ENCODE assay signal across 20 mouse cellular contexts in the genomic region with DNA sequence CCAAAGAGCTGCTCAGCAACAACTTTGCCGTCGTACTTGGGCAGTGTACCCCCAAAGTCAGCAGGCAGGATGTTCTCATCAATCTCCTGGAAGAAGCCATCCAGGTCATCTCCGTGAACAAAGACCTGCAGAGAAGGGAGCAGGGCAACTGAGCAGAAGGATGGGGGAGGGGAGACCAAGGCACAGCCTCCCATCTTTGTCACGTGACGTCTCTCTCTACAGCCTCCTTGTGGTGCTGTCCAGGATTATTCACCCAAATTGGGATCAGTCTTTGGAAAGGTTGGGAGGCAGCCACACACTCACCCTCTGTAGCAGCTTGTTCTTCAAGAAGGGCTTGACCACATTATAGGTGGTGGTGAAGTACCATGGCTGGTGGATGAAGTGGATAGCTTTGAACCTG. TPM values are rescaled to one million over a fixed set of nuclear protein-coding genes. Genes with fewer than 3 reads are reported as not detected.
"Had no signal": no experiment of that assay in that cellular context is flagged by ENCODE, and none has a peak within 500 bp of the region (broad histone marks: within the 10 kb centered on the region; RNA-seq: fewer than 3 reads in every experiment).

No protein-coding gene starts in this region.

- H3K27ac ChIP-seq: layer of hippocampus, adult 2 months; limb, embryonic 13.5 days; liver, embryonic 14.5 days; neural tube, embryonic 12.5 days; stomach, embryonic 15.5 days had no signal

- H3K9me3 ChIP-seq: limb, embryonic 13.5 days; neural tube, embryonic 12.5 days; stomach, embryonic 15.5 days had no signal

- DNase-seq: kidney, adult 2 months; kidney, postnatal 25 days; left cerebral cortex, postnatal 4 days; lung, adult 18-20 months; lung, postnatal 36 days; midbrain, embryonic 14.5 days; right cerebral cortex, postnatal 14 days; thymus, adult 2 months; thymus, postnatal 36 days had no signal

- H3K9ac ChIP-seq: limb, embryonic 13.5 days; liver, embryonic 14.5 days; neural tube, embryonic 12.5 days; stomach, embryonic 15.5 days had no signal

- H3K36me3 ChIP-seq: limb, embryonic 13.5 days; neural tube, embryonic 12.5 days; stomach, embryonic 15.5 days had no signal

- ATAC-seq: lung, postnatal 0 days had no signal

- H3K4me1 ChIP-seq: neural tube, embryonic 12.5 days; stomach, embryonic 15.5 days had no signal

- H3K4me3 ChIP-seq: layer of hippocampus, adult 2 months; limb, embryonic 13.5 days; neural tube, embryonic 12.5 days; stomach, embryonic 15.5 days had no signal

- H3K27me3 ChIP-seq: limb, embryonic 13.5 days; neural tube, embryonic 12.5 days; stomach, embryonic 15.5 days had no signal

- H3K4me2 ChIP-seq: limb, embryonic 13.5 days; neural tube, embryonic 12.5 days; stomach, embryonic 15.5 days had no signal

RNA-seq across cellular contexts. Expression of gene Rlbp1, which starts 11.3 kb away (rescaled TPM):
- total RNA-seq: liver, adult 2 months; megakaryocyte progenitor cell, adult 5-6 weeks; monocyte, adult 5-6 weeks; neutrophil, adult 5-6 weeks had no signal
- polyA plus RNA-seq: liver, adult 2 months; spleen, adult 2 months had no signal
